Mouse (Mus musculus): ENCODE results near the gene Scfd2.

GRCm38 (mm10) chr5:74380045-74380444 lies 151.5 kb downstream of the Scfd2 start:
- TF ChIP-seq CTCF (IDR thresholded peaks at IDR 0.05; ENCODE audit: low read depth) (no peak), EP300 (IDR thresholded peaks at IDR 0.05; ENCODE audit: low read depth) (no peak)

All from liver, postnatal 0 days (tissue).